ENCODE assay signal across 16 mouse cellular contexts in the genomic region with DNA sequence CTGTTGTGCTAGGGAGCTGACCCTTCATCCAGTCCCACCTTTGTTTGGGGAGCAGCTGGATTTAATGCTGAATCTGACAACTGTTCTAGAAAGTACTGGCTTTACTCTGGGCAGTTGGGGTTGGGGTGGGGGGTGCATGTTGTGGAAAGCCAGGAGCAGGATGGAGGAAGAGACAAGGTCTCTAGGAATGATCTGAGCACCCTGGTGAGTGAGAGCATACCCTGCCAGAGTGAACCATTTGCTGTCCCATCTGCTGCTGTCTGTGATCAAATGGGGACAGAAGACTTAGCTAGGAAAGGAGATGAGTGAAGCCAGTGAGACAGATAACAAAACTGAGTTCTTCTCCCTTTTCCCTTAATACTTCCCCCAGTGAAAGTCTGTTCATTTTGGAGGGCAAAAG. TPM values are rescaled to one million over a fixed set of nuclear protein-coding genes. Genes with fewer than 3 reads are reported as not detected.
DNase-seq lines count a peak whose midpoint lies in the region.
"Had no signal": no experiment of that assay in that cellular context is flagged by ENCODE, and none has a peak within 500 bp of the region (broad histone marks: within the 10 kb centered on the region; RNA-seq: fewer than 3 reads in every experiment).

No protein-coding gene starts in this region.

- intact Hi-C loops in left cerebral cortex, postnatal 4 days (cut with DNase I): no loop called here

- DNase-seq in left cerebral cortex, postnatal 4 days: peak; percentile 63
- no peak for DNase-seq in left cerebral cortex, adult 11 months (ENCODE audit: low spot score)
- peak; percentile 43 to 58 for DNase-seq in cerebellum, adult 18-20 months
- DNase-seq in cerebellum, postnatal 10 days: peak; percentile 83 to 87
- no peak for DNase-seq in kidney, postnatal 36 days
- DNase-seq in layer of hippocampus, postnatal 36 days: no peak
- DNase-seq: adrenal gland, adult 2 months; adrenal gland, postnatal 36 days; B cell, adult 2 months; forebrain, postnatal 0 days; heart, adult 2 months; heart, postnatal 4 days; kidney, adult 8-10 months; lung, embryonic 14.5 days; thymus, postnatal 4 days had no signal

RNA-seq across cellular contexts. Expression of gene Rai2, which starts 13.2 kb away (rescaled TPM):
- total RNA-seq in left cerebral cortex, postnatal 4 days (2021): 10 to 100 TPM; 12.8 to 15.6 TPM
- 10 to 100 TPM in 1 of 2 experiments, 1 to 10 TPM in 1; 9.3 to 10.8 TPM for total RNA-seq in layer of hippocampus, postnatal 36 days (2021)
- total RNA-seq: common myeloid progenitor, adult 5-6 weeks had no signal

Comparison
In these comparisons a context has a peak if more than half of its experiments do, and no peak if none do; other contexts are left out.
1. DNase-seq: peak in left cerebral cortex, postnatal 4 days (single experiment), cerebellum, adult 18-20 months (2 of 2) and cerebellum, postnatal 10 days (2 of 2); none in left cerebral cortex, adult 11 months (single experiment), kidney, postnatal 36 days (0 of 2) and layer of hippocampus, postnatal 36 days (0 of 2).